Mouse (Mus musculus): Measurements from ENCODE around the gene H2-M10.3. TPM values are rescaled to one million over a fixed set of nuclear protein-coding genes. Genes with fewer than 3 reads are reported as not detected.

The H2-M10.3 gene
- polyA plus RNA-seq, 1 experiment from 2014 or later, result not detected

Other genes with a start within 250 kb of the H2-M10.3 start
- not detected in 2 replicates for gene Gm19684, start 246.7 kb downstream of the H2-M10.3 start, polyA plus RNA-seq (2015; fragmentation: Nextera tagmentation; extraction: Ambion mirVana)
- 0.19 TPM in 1 of 2 replicates, not detected in the other for gene Gm7030, start 239.0 kb downstream of the H2-M10.3 start, polyA plus RNA-seq (2015; fragmentation: Nextera tagmentation; extraction: Ambion mirVana)
- gene Gm8909, start 199.9 kb downstream of the H2-M10.3 start, polyA plus RNA-seq (2015; fragmentation: Nextera tagmentation; extraction: Ambion mirVana), result 35.2 and 39.5 TPM in 2 replicates
- gene H2-T3, start 178.1 kb downstream of the H2-M10.3 start, polyA plus RNA-seq (2015; fragmentation: Nextera tagmentation; extraction: Ambion mirVana), result 0.59 and 0.71 TPM in 2 replicates
- gene Rpp21, start 110.3 kb downstream of the H2-M10.3 start, polyA plus RNA-seq (2015; fragmentation: Nextera tagmentation; extraction: Ambion mirVana), result 177 and 178 TPM in 2 replicates
- gene Trim39, start 96.2 kb downstream of the H2-M10.3 start, polyA plus RNA-seq (2015; fragmentation: Nextera tagmentation; extraction: Ambion mirVana), result 15.1 and 15.8 TPM in 2 replicates
- 0.17 and 0.19 TPM in 2 replicates for gene H2-M10.2, start 81.9 kb downstream of the H2-M10.3 start, polyA plus RNA-seq (2015; fragmentation: Nextera tagmentation; extraction: Ambion mirVana)
- not detected in 2 replicates for gene H2-M10.1, start 42.3 kb downstream of the H2-M10.3 start, polyA plus RNA-seq (2015; fragmentation: Nextera tagmentation; extraction: Ambion mirVana)
- not detected in 2 replicates for gene H2-M10.4, start 93.9 kb upstream of the H2-M10.3 start, polyA plus RNA-seq (2015; fragmentation: Nextera tagmentation; extraction: Ambion mirVana)
- not detected in 2 replicates for gene H2-M11, start 178.7 kb upstream of the H2-M10.3 start, polyA plus RNA-seq (2015; fragmentation: Nextera tagmentation; extraction: Ambion mirVana)

Measured in lung, embryonic 15.5 days (tissue).